12 mouse cellular contexts compared by ENCODE assay signal in genomic region chr2:117913846-117914245, GRCm38 (mm10).
DNase-seq lines count a peak whose midpoint lies in the region; ATAC-seq lines count a peak whose summit lies in the region.
"Had no signal": no experiment of that assay in that cellular context is flagged by ENCODE, and none has a peak within 500 bp of the region (broad histone marks: within the 10 kb centered on the region; RNA-seq: fewer than 3 reads in every experiment).

No protein-coding gene starts in this region.

- H3K9me3 ChIP-seq in heart, embryonic 12.5 days (replicated peaks): no peaks in the 10 kb centered on the region
- H3K9me3 ChIP-seq: kidney, embryonic 15.5 days had no signal

- H3K27ac ChIP-seq in heart, embryonic 12.5 days (ENCODE audit: poor library complexity, severe bottlenecking): no peak overlapping the region
- H3K27ac ChIP-seq: hindbrain, embryonic 14.5 days; kidney, embryonic 15.5 days had no signal

- ATAC-seq in heart, embryonic 12.5 days (ENCODE audit: insufficient number of reproducible peaks, low FRiP score): no peak
- ATAC-seq in hematopoietic stem cell, adult 5-6 weeks (replicated peaks in 1 of 2; ENCODE audit: insufficient read depth in 1 of 2, low FRiP score in 2 of 2, low TSS enrichment in 1 of 2, low read depth in 1 of 2, poor library complexity in 2 of 2, severe bottlenecking in 2 of 2): peak; percentile 94 to 95

- H3K27me3 ChIP-seq in heart, embryonic 12.5 days (replicated peaks): no peaks in the 10 kb centered on the region
- H3K27me3 ChIP-seq in splenic B cell, adult 2 months (ENCODE audit: control insufficient read depth, insufficient read depth, low read length, poor library complexity, severe bottlenecking): no peaks in the 10 kb centered on the region
- H3K27me3 ChIP-seq: kidney, embryonic 15.5 days had no signal

- no peak overlapping the region for H3K4me2 ChIP-seq in heart, embryonic 12.5 days
- H3K4me2 ChIP-seq: hindbrain, embryonic 14.5 days; kidney, embryonic 15.5 days had no signal

- 90% methylated on average over 4 of the region's 4 CpGs for WGBS in heart, embryonic 12.5 days

- H3K4me3 ChIP-seq in heart, embryonic 12.5 days: no peak overlapping the region
- H3K4me3 ChIP-seq: kidney, embryonic 15.5 days had no signal

- H3K4me1 ChIP-seq in heart, embryonic 12.5 days (replicated peaks): no peaks in the 10 kb centered on the region
- H3K4me1 ChIP-seq: kidney, embryonic 15.5 days had no signal

- H3K9ac ChIP-seq in heart, embryonic 12.5 days: no peak overlapping the region
- H3K9ac ChIP-seq: hindbrain, embryonic 14.5 days; kidney, embryonic 15.5 days had no signal

- peak; percentile 14 to 16 for DNase-seq in heart, adult 18-20 months
- DNase-seq in spleen, adult 18-20 months: peak; percentile 7 to 17
- no peak for DNase-seq in spleen, postnatal 14 days (ENCODE audit: low spot score in 2 of 2)
- peak; percentile 19 for DNase-seq in splenic B cell, adult 2 months (ENCODE audit: low read depth, low spot score)
- no peak for DNase-seq in adrenal gland, adult 8-10 months
- DNase-seq in adipocyte (ENCODE audit: low spot score): no peak
- DNase-seq: embryo, embryonic 11 days; right cerebral cortex, adult 18-20 months had no signal

- H3K36me3 ChIP-seq in heart, embryonic 12.5 days: no peaks in the 10 kb centered on the region
- H3K36me3 ChIP-seq in splenic B cell, adult 2 months (ENCODE audit: control insufficient read depth, insufficient read depth, low read length, poor library complexity, severe bottlenecking): no peaks in the 10 kb centered on the region
- H3K36me3 ChIP-seq: kidney, embryonic 15.5 days had no signal

Comparison
In these comparisons a context has a peak if more than half of its experiments do, and no peak if none do; other contexts are left out.
1. DNase-seq: peak in heart, adult 18-20 months (2 of 2), spleen, adult 18-20 months (2 of 2) and splenic B cell, adult 2 months (single experiment); none in spleen, postnatal 14 days (0 of 2), adrenal gland, adult 8-10 months (single experiment) and adipocyte (single experiment).